Mouse (Mus musculus): ENCODE results near the gene Gabbr2. TPM values are rescaled to one million over a fixed set of nuclear protein-coding genes. Genes with fewer than 3 reads are reported as not detected.

Gene Gabbr2
- polyA plus RNA-seq, 1 experiment from 2014 or later: 0.04 TPM

- no peak overlapping the region for H3K4me3 ChIP-seq (ENCODE audit: low read depth, low read length)
- 44% methylated on average over 3 of the region's 3 CpGs for WGBS
- ATAC-seq (ENCODE audit: low FRiP score, low TSS enrichment) (no peak), DNase-seq (ENCODE audit: low spot score) (no peak)
- H3K4me1 ChIP-seq (replicated peaks; ENCODE audit: control insufficient read depth, insufficient read depth): no peaks in the 10 kb centered on the region
- TF ChIP-seq EP300 (optimal IDR thresholded peaks at IDR 0.05) (no peak), CTCF (IDR thresholded peaks at IDR 0.05; ENCODE audit: low read depth) (no peak)
- H3K4me2 ChIP-seq (replicated peaks; ENCODE audit: low read depth): no peak overlapping the region
- no peak overlapping the region for H3K27ac ChIP-seq (replicated peaks)
- no peaks in the 10 kb centered on the region for H3K9me3 ChIP-seq (ENCODE audit: control insufficient read depth, low read length)
- H3K36me3 ChIP-seq (ENCODE audit: control insufficient read depth, insufficient read depth, low read length): no peaks in the 10 kb centered on the region
- H3K27me3 ChIP-seq (ENCODE audit: control insufficient read depth, insufficient read depth, low read length): no peaks in the 10 kb centered on the region
- no peak overlapping the region for H3K9ac ChIP-seq (ENCODE audit: low read length)
Observed at GRCm38 (mm10) chr4:46805910-46806309, 185.8 kb downstream of the Gabbr2 start.

- 85% methylated on average over 7 of the region's 7 CpGs for WGBS
Observed at GRCm38 (mm10) chr4:46802386-46802785, 189.3 kb downstream of the Gabbr2 start.

GRCm38 (mm10) chr4:46799904-46800303 is 191.8 kb downstream of the Gabbr2 start:
- Histone ChIP-seq H3K27me3 (ENCODE audit: control insufficient read depth, insufficient read depth, low read length) (no peaks in the 10 kb centered on the region), H3K9ac (ENCODE audit: low read length) (no peak overlapping the region), H3K4me3 (ENCODE audit: low read depth, low read length) (no peak overlapping the region), H3K36me3 (ENCODE audit: control insufficient read depth, insufficient read depth, low read length) (no peaks in the 10 kb centered on the region), H3K9me3 (ENCODE audit: control insufficient read depth, low read length) (no peaks in the 10 kb centered on the region), H3K27ac (replicated peaks) (no peak overlapping the region), H3K4me1 (replicated peaks; ENCODE audit: control insufficient read depth, insufficient read depth) (no peaks in the 10 kb centered on the region), H3K4me2 (replicated peaks; ENCODE audit: low read depth) (no peak overlapping the region)
- TF ChIP-seq CTCF (IDR thresholded peaks at IDR 0.05; ENCODE audit: low read depth) (no peak), EP300 (optimal IDR thresholded peaks at IDR 0.05) (no peak)
- no peak for DNase-seq (ENCODE audit: low spot score)
- 28% methylated on average over 4 of the region's 4 CpGs for WGBS
- peak; percentile 32; the same call in 1 of the 2 replicates for ATAC-seq (ENCODE audit: low FRiP score, low TSS enrichment)

More at GRCm38 (mm10) chr4:46802386-46802785, 189.3 kb downstream of the Gabbr2 start:
- Histone ChIP-seq H3K27ac (replicated peaks) (no peak overlapping the region), H3K4me1 (replicated peaks; ENCODE audit: control insufficient read depth, insufficient read depth) (no peaks in the 10 kb centered on the region), H3K36me3 (ENCODE audit: control insufficient read depth, insufficient read depth, low read length) (no peaks in the 10 kb centered on the region), H3K4me3 (ENCODE audit: low read depth, low read length) (no peak overlapping the region), H3K4me2 (replicated peaks; ENCODE audit: low read depth) (no peak overlapping the region), H3K9ac (ENCODE audit: low read length) (no peak overlapping the region), H3K27me3 (ENCODE audit: control insufficient read depth, insufficient read depth, low read length) (no peaks in the 10 kb centered on the region), H3K9me3 (ENCODE audit: control insufficient read depth, low read length) (no peaks in the 10 kb centered on the region)
- TF ChIP-seq CTCF (IDR thresholded peaks at IDR 0.05; ENCODE audit: low read depth): no peak
- TF ChIP-seq EP300 (optimal IDR thresholded peaks at IDR 0.05): no peak
- ATAC-seq (ENCODE audit: low FRiP score, low TSS enrichment) (no peak), DNase-seq (ENCODE audit: low spot score) (no peak)

- Histone ChIP-seq H3K27ac (replicated peaks) (no peak overlapping the region), H3K4me3 (ENCODE audit: low read depth, low read length) (no peak overlapping the region), H3K36me3 (ENCODE audit: control insufficient read depth, insufficient read depth, low read length) (no peaks in the 10 kb centered on the region), H3K9ac (ENCODE audit: low read length) (no peak overlapping the region), H3K27me3 (ENCODE audit: control insufficient read depth, insufficient read depth, low read length) (no peaks in the 10 kb centered on the region), H3K4me1 (replicated peaks; ENCODE audit: control insufficient read depth, insufficient read depth) (no peaks in the 10 kb centered on the region), H3K9me3 (ENCODE audit: control insufficient read depth, low read length) (no peaks in the 10 kb centered on the region), H3K4me2 (replicated peaks; ENCODE audit: low read depth) (no peak overlapping the region)
- 52% methylated on average over 7 of the region's 7 CpGs for whole genome bisulfite sequencing
- DNase-seq (ENCODE audit: low spot score) (no peak), ATAC-seq (ENCODE audit: low FRiP score, low TSS enrichment) (no peak)
- peak; percentile 45 for TF ChIP-seq CTCF (IDR thresholded peaks at IDR 0.05; ENCODE audit: low read depth)
- TF ChIP-seq EP300 (optimal IDR thresholded peaks at IDR 0.05): no peak
Observed at GRCm38 (mm10) chr4:46795707-46796106, 196.0 kb downstream of the Gabbr2 start.

GRCm38 (mm10) chr4:46794583-46794982 is 197.1 kb downstream of the Gabbr2 start:
- DNase-seq (ENCODE audit: low spot score): no peak

GRCm38 (mm10) chr4:46792280-46793026 is 199.2 kb downstream of the Gabbr2 start:
- no peaks in the 10 kb centered on the region for H3K36me3 ChIP-seq (ENCODE audit: control insufficient read depth, insufficient read depth, low read length)
- no peak for TF ChIP-seq CTCF (IDR thresholded peaks at IDR 0.05; ENCODE audit: low read depth)
- TF ChIP-seq EP300 (optimal IDR thresholded peaks at IDR 0.05): no peak
- H3K9me3 ChIP-seq (ENCODE audit: control insufficient read depth, low read length): no peaks in the 10 kb centered on the region
- H3K4me2 ChIP-seq (replicated peaks; ENCODE audit: low read depth): no peak overlapping the region
- no peaks in the 10 kb centered on the region for H3K27me3 ChIP-seq (ENCODE audit: control insufficient read depth, insufficient read depth, low read length)
- DNase-seq (ENCODE audit: low spot score) (no peak), ATAC-seq (ENCODE audit: low FRiP score, low TSS enrichment) (no peak)
- no peak overlapping the region for H3K4me3 ChIP-seq (ENCODE audit: low read depth, low read length)
- no peak overlapping the region for H3K27ac ChIP-seq (replicated peaks)
- H3K9ac ChIP-seq (ENCODE audit: low read length): no peak overlapping the region
- H3K4me1 ChIP-seq (replicated peaks; ENCODE audit: control insufficient read depth, insufficient read depth): no peaks in the 10 kb centered on the region
- 77% methylated on average over 9 of the region's 9 CpGs for WGBS

More at GRCm38 (mm10) chr4:46794583-46794982, 197.1 kb downstream of the Gabbr2 start:
- no peaks in the 10 kb centered on the region for H3K27me3 ChIP-seq (ENCODE audit: control insufficient read depth, insufficient read depth, low read length)
- no peak overlapping the region for H3K4me3 ChIP-seq (ENCODE audit: low read depth, low read length)
- no peaks in the 10 kb centered on the region for H3K36me3 ChIP-seq (ENCODE audit: control insufficient read depth, insufficient read depth, low read length)
- H3K4me1 ChIP-seq (replicated peaks; ENCODE audit: control insufficient read depth, insufficient read depth): no peaks in the 10 kb centered on the region
- H3K4me2 ChIP-seq (replicated peaks; ENCODE audit: low read depth): no peak overlapping the region
- WGBS: 75% methylated on average over 7 of the region's 7 CpGs
- no peaks in the 10 kb centered on the region for H3K9me3 ChIP-seq (ENCODE audit: control insufficient read depth, low read length)
- no peak overlapping the region for H3K27ac ChIP-seq (replicated peaks)
- H3K9ac ChIP-seq (ENCODE audit: low read length): no peak overlapping the region
- ATAC-seq (ENCODE audit: low FRiP score, low TSS enrichment): no peak
- no peak for TF ChIP-seq EP300 (optimal IDR thresholded peaks at IDR 0.05)
- no peak for TF ChIP-seq CTCF (IDR thresholded peaks at IDR 0.05; ENCODE audit: low read depth)

Data from stomach, postnatal 0 days (tissue).